Comparison of ENCODE assay signal across 8 mouse cellular contexts in the genomic region with DNA sequence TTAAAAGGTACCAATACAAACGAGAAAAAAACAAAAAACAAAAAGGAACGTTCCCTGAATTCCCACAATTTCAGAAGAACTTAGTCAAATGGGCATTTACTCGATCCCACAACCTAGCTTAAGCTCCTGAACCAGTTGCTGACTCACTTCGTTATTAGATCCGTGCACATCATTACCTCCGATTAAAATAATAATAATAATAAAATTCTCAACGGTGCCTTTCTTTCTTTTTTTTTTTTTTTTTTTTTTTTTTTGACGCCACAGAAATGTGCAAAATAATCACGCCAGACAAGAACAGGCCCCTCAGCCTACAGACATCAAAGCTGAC. TPM values are rescaled to one million over a fixed set of nuclear protein-coding genes. Genes with fewer than 3 reads are reported as not detected.
DNase-seq lines count a peak whose midpoint lies in the region; ATAC-seq and TF ChIP-seq lines count a peak whose summit lies in the region.

No protein-coding gene starts in this region.

- no peak for DNase-seq in heart, adult 2 months
- no peak for DNase-seq in heart, adult 18-20 months
- no peak for DNase-seq in liver, embryonic 13.5 days
- no peak for DNase-seq in urinary bladder, postnatal 4 days (ENCODE audit: low spot score in 2 of 2)
- DNase-seq in adipocyte (ENCODE audit: low spot score): no peak
- DNase-seq in natural killer cell, adult 2 months (ENCODE audit: low spot score in 2 of 2): no peak

- intact Hi-C loops in heart, adult 2 months (cut with DNase I): no loop called here

- H3K27me3 ChIP-seq in heart, adult 2 months (ENCODE audit: control insufficient read depth, insufficient read depth, low read length): no peaks in the 10 kb centered on the region
- H3K27me3 ChIP-seq in C2C12 (ENCODE audit: control insufficient read depth, insufficient read depth, insufficient read length): no peaks in the 10 kb centered on the region
- no peaks in the 10 kb centered on the region for H3K27me3 ChIP-seq in forebrain, embryonic 12.5 days
- no peaks in the 10 kb centered on the region for H3K27me3 ChIP-seq in liver, embryonic 13.5 days

- H3K27ac ChIP-seq in heart, adult 2 months: peak overlapping the region; percentile 87
- peak overlapping the region; percentile 96 for H3K27ac ChIP-seq in forebrain, embryonic 12.5 days
- H3K27ac ChIP-seq in liver, embryonic 13.5 days: peak overlapping the region; percentile 91

- peak overlapping the region; percentile 61 for H3K4me2 ChIP-seq in forebrain, embryonic 12.5 days
- peak overlapping the region; percentile 69 for H3K4me2 ChIP-seq in liver, embryonic 13.5 days

- H3ac ChIP-seq in C2C12 (ENCODE audit: control insufficient read depth, insufficient read length, low read depth): peak overlapping the region; percentile 95

- H3K9ac ChIP-seq in heart, adult 2 months (ENCODE audit: low read depth, low read length): peak overlapping the region; percentile 100
- peak overlapping the region; percentile 97 for H3K9ac ChIP-seq in forebrain, embryonic 12.5 days
- H3K9ac ChIP-seq in liver, embryonic 13.5 days: peak overlapping the region; percentile 97

- TF ChIP-seq POLR2A in heart, adult 2 months (IDR thresholded peaks at IDR 0.05; ENCODE audit: insufficient read depth, low read depth, low read length): no peak

- ATAC-seq in forebrain, embryonic 12.5 days (ENCODE audit: low FRiP score): no peak
- no peak for ATAC-seq in liver, embryonic 13.5 days (ENCODE audit: low read depth)

- under 1% methylated on average over 9 of the region's 9 CpGs for WGBS in heart, adult 2 months
- WGBS in forebrain, embryonic 12.5 days: 2% methylated on average over 9 of the region's 9 CpGs
- under 1% methylated on average over 9 of the region's 9 CpGs for WGBS in liver, embryonic 13.5 days (ENCODE audit: insufficient replicate concordance)

- peaks cover 1% of the 10 kb centered on the region for H3K4me1 ChIP-seq in heart, adult 2 months (ENCODE audit: control insufficient read depth, insufficient read depth, low read length)
- peaks cover 19% of the 10 kb centered on the region for H3K4me1 ChIP-seq in forebrain, embryonic 12.5 days
- peaks cover 21% of the 10 kb centered on the region for H3K4me1 ChIP-seq in liver, embryonic 13.5 days (replicated peaks)

- peaks cover 60% of the 10 kb centered on the region for H3K79me3 ChIP-seq in C2C12 (ENCODE audit: low read depth)

- no peaks in the 10 kb centered on the region for H3K9me3 ChIP-seq in forebrain, embryonic 12.5 days
- H3K9me3 ChIP-seq in liver, embryonic 13.5 days (replicated peaks): no peaks in the 10 kb centered on the region

- no peaks in the 10 kb centered on the region for H3K36me3 ChIP-seq in heart, adult 2 months (ENCODE audit: control insufficient read depth, insufficient read depth, low read length)
- peaks cover 12% of the 10 kb centered on the region for H3K36me3 ChIP-seq in C2C12 (ENCODE audit: control insufficient read depth, insufficient read depth)
- 0 out of 2 replicates have a peak, but pooled peaks cover 7% of the 10 kb centered on the region for H3K36me3 ChIP-seq in forebrain, embryonic 12.5 days (replicated peaks)
- peaks cover 3% of the 10 kb centered on the region for H3K36me3 ChIP-seq in liver, embryonic 13.5 days

- TF ChIP-seq EP300 in heart, adult 2 months (IDR thresholded peaks at IDR 0.05; ENCODE audit: insufficient read depth, low read depth, low read length): no peak

- 0 out of 2 replicates have a peak, but pooled peaks cover 1% of the 10 kb centered on the region for H3K79me2 ChIP-seq in heart, adult 2 months (replicated peaks; ENCODE audit: control insufficient read depth, insufficient read depth, low read length)
- H3K79me2 ChIP-seq in C2C12 (ENCODE audit: control insufficient read depth, insufficient read depth): peaks cover 81% of the 10 kb centered on the region

- TF ChIP-seq CTCF in heart, adult 2 months (IDR thresholded peaks at IDR 0.05): no peak
- TF ChIP-seq CTCF in C2C12 (IDR thresholded peaks at IDR 0.05; ENCODE audit: control insufficient read depth, insufficient read depth, insufficient read length): no peak

- H3K4me3 ChIP-seq in heart, adult 2 months: peak overlapping the region; percentile 94
- peak overlapping the region; percentile 83 for H3K4me3 ChIP-seq in C2C12 (ENCODE audit: insufficient read depth, poor library complexity, severe bottlenecking)
- H3K4me3 ChIP-seq in forebrain, embryonic 12.5 days (replicated peaks): peak overlapping the region; percentile 85
- peak overlapping the region; percentile 97 for H3K4me3 ChIP-seq in liver, embryonic 13.5 days (replicated peaks)

TF ChIP-seq in C2C12, 6 proteins besides CTCF, POLR2A, EP300 and RAD21:
- TF ChIP-seq USF1 (IDR thresholded peaks at IDR 0.05; ENCODE audit: low read depth): no peak
- TF ChIP-seq MYOD1 (IDR thresholded peaks at IDR 0.05; ENCODE audit: control insufficient read depth, insufficient read length, low read depth): no peak
- TF ChIP-seq MAX (IDR thresholded peaks at IDR 0.05): no peak
- TF ChIP-seq FOSL1 (IDR thresholded peaks at IDR 0.05; ENCODE audit: insufficient read depth, low read length, poor library complexity, severe bottlenecking): no peak
- TF ChIP-seq MYOG (IDR thresholded peaks at IDR 0.05; ENCODE audit: control insufficient read depth, extremely low read depth, insufficient read length): no peak
- no peak for TF ChIP-seq CEBPB (IDR thresholded peaks at IDR 0.05; ENCODE audit: low read depth)

RNA-seq across cellular contexts. Expression of gene Dzip3, which starts 0.8 kb away (rescaled TPM):
- 1 to 10 TPM; 7.6 to 8.3 TPM for total RNA-seq in heart, adult 2 months (2021)
- polyA plus RNA-seq in heart, adult 2 months (2012; rRNA removed): 1.6 and 4.0 TPM in 2 replicates
- 1 to 10 TPM; 6.9 to 7.4 TPM for total RNA-seq in heart, adult 18-20 months (2021)
- 3.3 TPM for polyA plus RNA-seq in C2C12 (2012; fragmentation: generic; extraction: Trizol)
- 50.6 and 53.4 TPM in 2 replicates for polyA plus RNA-seq in forebrain, embryonic 12.5 days (2016; fragmentation: Nextera tagmentation; extraction: Ambion mirVana)
- polyA plus RNA-seq in liver, embryonic 13.5 days (2015; fragmentation: Nextera tagmentation; extraction: Ambion mirVana): 7.0 and 9.8 TPM in 2 replicates

RNA-seq across cellular contexts. Expression of gene Cip2a, which starts 0.8 kb away (rescaled TPM):
- 1 to 10 TPM in 1 of 2 experiments, under 1 TPM in 1; 0.82 to 1.0 TPM for total RNA-seq in heart, adult 2 months (2021)
- polyA plus RNA-seq in heart, adult 2 months (2012; rRNA removed): 0.41 and 0.64 TPM in 2 replicates
- 1 to 10 TPM; 1.1 to 1.3 TPM for total RNA-seq in heart, adult 18-20 months (2021)
- 12.6 TPM for polyA plus RNA-seq in C2C12 (2012; fragmentation: generic; extraction: Trizol)
- polyA plus RNA-seq in forebrain, embryonic 12.5 days (2016; fragmentation: Nextera tagmentation; extraction: Ambion mirVana): 52.3 and 54.5 TPM in 2 replicates
- polyA plus RNA-seq in liver, embryonic 13.5 days (2015; fragmentation: Nextera tagmentation; extraction: Ambion mirVana): 19.2 and 27.1 TPM in 2 replicates
